Mouse (Mus musculus): ENCODE data around the gene Runx2.

DNA sequence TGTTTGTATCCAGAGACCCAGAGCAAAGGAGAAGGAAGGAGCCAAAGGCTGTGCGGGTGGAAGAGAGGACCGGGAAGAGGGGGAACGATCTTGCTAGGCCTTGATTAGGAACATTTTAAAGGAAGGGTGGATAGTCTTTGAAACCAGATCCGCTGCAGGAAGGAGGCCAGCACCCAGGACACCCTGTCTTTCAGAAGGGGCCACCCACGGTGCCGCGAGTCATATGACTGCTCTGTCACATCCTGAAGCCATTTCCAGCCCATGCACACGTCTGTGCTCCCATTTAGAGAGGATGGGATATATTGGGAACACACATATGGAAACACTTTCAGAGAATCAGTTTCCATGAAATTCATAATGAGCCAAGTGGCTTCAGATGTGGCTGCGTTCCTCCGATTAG, 196.4 kb downstream of the Runx2 start:
- TF ChIP-seq CTCF (IDR thresholded peaks at IDR 0.05; ENCODE audit: low read depth) (no peak), EP300 (IDR thresholded peaks at IDR 0.05; ENCODE audit: low read depth) (no peak)
